Mouse (Mus musculus) neural tube, embryonic 13.5 days (tissue): Measurements from ENCODE around the gene Ntn1. TPM values are rescaled to one million over a fixed set of nuclear protein-coding genes. Genes with fewer than 3 reads are reported as not detected.
A peak's percentile ranks its signal among the peaks of the same experiment; 100 is the strongest.

ENCODE experiments used
- ATAC-seq: fragments of 200-750 bp; cut with Nextera tagmentation; 2 replicates; pipeline ENCODE4 v1.8.0; 2017; ENCODE audit warnings: low read depth, mild to moderate bottlenecking, moderate TSS enrichment, moderate library complexity
- H3K27ac ChIP-seq: fragments of 300-500 bp; sonication (generic); replicated peaks from 2 replicates; pipeline ENCODE4 v1.5.1; 2015; ENCODE audit warnings: moderate library complexity, mild to moderate bottlenecking, inconsistent platforms
- H3K27me3 ChIP-seq: fragments of 300-500 bp; sonication (generic); 2 replicates; pipeline ENCODE4 v1.6.1; 2015; ENCODE audit warnings: mild to moderate bottlenecking, inconsistent platforms
- H3K36me3 ChIP-seq: fragments of 300-500 bp; sonication (generic); 2 replicates; pipeline ENCODE4 v1.6.1; 2015; ENCODE audit warnings: mild to moderate bottlenecking, inconsistent platforms
- H3K4me1 ChIP-seq: fragments of 300-500 bp; sonication (generic); replicated peaks from 2 replicates; pipeline ENCODE4 v1.6.1; 2015; ENCODE audit warnings: inconsistent platforms
- H3K4me2 ChIP-seq: fragments of 300-500 bp; sonication (generic); 2 replicates; pipeline ENCODE4 v1.6.1; 2015; ENCODE audit warnings: inconsistent platforms, mild to moderate bottlenecking, moderate library complexity
- H3K4me3 ChIP-seq: fragments of 300-500 bp; sonication (generic); 2 replicates; pipeline ENCODE4 v1.5.1; 2015; ENCODE audit warnings: mild to moderate bottlenecking, inconsistent platforms
- H3K9ac ChIP-seq: fragments of 300-500 bp; sonication (generic); 2 replicates; pipeline ENCODE4 v1.6.1; 2015; ENCODE audit warnings: moderate library complexity, mild to moderate bottlenecking, inconsistent platforms
- H3K9me3 ChIP-seq: fragments of 300-500 bp; sonication (generic); 2 replicates; pipeline ENCODE4 v1.6.1; 2016; ENCODE audit warnings: inconsistent platforms
- WGBS: fragments of 180-500 bp; shearing (Covaris S2); methylation state at CpG from one replicate; pipeline ENCODE4 v1.1.7; 2015; 5-methylcytosine and 5-hydroxymethylcytosine counted together
- polyA plus RNA-seq: library from polyadenylated mRNA; unstranded; fragments of >200 nt; fragmentation: Nextera tagmentation; extraction: Ambion mirVana; gene quantifications from 2 replicates; pipeline ENCODE4 v1.2.1, GENCODE M21; 2015

Gene Ntn1
- polyA plus RNA-seq, 1 experiment from 2014 or later: 35.3 TPM

DNA sequence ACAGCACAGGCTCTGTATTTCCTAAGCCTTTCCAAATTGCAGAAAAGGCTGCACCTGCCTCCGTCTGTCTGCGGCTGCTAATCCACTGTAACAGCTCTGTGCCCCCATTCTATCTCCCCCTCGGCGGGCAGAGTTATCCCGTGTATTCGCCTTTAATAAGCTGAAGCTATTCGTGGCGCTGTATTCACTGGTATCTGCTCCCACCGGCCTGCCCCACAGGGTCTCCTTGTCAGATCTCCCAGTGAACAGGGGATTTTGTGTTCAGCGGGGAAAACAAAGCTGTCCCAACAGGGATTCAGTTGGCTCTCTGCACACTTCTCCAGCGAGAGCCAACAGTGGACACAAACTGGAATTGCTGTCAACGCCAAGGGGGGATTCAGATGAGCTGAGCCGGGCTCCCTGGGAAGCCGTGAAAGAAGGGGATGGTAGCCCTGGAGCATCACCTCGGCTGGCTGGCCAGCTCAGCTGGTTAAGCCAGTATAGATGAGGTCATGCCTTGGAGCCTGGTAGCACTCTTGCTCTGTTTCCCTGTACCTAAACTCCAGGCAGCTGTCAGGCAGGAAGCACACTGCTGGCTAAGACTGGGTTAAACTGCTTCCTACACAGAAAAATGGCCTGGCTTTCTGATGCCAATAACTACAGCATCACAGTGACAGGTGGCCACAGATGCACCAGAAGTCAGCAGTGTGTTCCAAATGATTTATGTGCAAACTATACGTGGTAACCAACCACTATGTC lies 156.2 kb downstream of the Ntn1 start:
- Histone ChIP-seq H3K9ac (no peak overlapping the region), H3K4me3 (no peak overlapping the region), H3K4me2 (no peak overlapping the region), H3K9me3 (no peaks in the 10 kb centered on the region), H3K36me3 (peaks cover 7% of the 10 kb centered on the region; the same call in 1 of the 2 replicates), H3K27me3 (peaks cover 38% of the 10 kb centered on the region), H3K27ac (peak overlapping the region; percentile 38; the same call in 1 of the 2 replicates), H3K4me1 (peaks cover 23% of the 10 kb centered on the region)
- ATAC-seq: no peak
- 69% methylated on average over 16 of the region's 16 CpGs for WGBS

DNA sequence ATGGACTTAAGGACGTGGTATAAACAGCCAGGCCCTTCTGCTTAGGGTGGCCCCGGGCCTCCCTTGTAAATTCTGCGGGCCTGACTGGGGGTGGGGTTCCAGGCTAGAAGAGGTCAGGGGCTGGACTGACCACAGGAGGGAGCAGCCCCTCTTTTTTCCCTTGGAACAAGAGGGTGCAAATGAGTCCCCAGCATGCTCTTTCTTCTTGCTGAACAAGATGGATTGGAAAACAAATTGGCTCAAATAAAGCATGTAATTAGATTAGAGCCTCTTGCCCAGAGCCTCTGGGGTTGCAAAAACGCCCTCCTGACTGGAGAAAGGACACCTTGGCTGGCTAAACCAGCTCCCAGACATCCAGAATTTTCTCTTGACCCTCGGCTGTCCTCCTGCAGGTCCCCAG lies 160.9 kb downstream of the Ntn1 start:
- Histone ChIP-seq H3K36me3 (peaks cover 8% of the 10 kb centered on the region; the same call in 1 of the 2 replicates), H3K27ac (no peak overlapping the region), H3K4me3 (no peak overlapping the region), H3K9me3 (no peaks in the 10 kb centered on the region), H3K4me1 (peaks cover 18% of the 10 kb centered on the region), H3K9ac (no peak overlapping the region), H3K4me2 (no peak overlapping the region), H3K27me3 (peaks cover 63% of the 10 kb centered on the region)
- 12% methylated on average over 5 of the region's 5 CpGs for WGBS
- ATAC-seq: no peak

DNA sequence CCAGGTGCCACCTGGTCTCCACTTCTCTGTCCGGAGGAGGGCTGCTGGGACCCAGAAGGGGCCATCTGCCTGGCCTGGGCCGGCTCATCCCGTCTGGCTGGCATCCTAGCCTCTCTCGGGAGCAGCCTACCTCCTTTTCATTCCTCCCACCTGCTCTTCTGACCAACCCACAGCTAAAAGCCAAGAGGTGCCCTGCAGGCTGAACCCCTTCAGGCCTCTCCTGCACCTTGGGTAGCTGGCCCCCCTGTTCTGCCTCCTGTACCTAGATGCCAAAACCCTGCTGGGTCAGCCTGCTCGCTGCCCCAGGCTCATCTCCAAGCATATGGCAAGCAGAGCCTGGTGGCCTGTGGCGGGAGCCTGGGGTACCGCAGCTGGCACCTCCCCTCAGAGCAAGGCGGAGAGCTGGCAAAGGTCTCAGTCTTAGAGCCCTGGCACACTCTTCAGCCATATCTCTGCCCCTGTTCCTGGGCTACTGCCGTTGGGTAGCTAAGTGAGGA lies 167.1 kb downstream of the Ntn1 start:
- peak; percentile 52; the same call in 1 of the 2 replicates for ATAC-seq
- H3K4me2 ChIP-seq: no peak overlapping the region
- H3K4me3 ChIP-seq: no peak overlapping the region
- H3K9ac ChIP-seq: no peak overlapping the region
- peaks cover 20% of the 10 kb centered on the region for H3K4me1 ChIP-seq
- no peak overlapping the region for H3K27ac ChIP-seq
- H3K36me3 ChIP-seq: peaks cover 8% of the 10 kb centered on the region; the same call in 1 of the 2 replicates
- H3K27me3 ChIP-seq: peaks cover 42% of the 10 kb centered on the region
- H3K9me3 ChIP-seq: no peaks in the 10 kb centered on the region
- 56% methylated on average over 9 of the region's 9 CpGs for WGBS

DNA sequence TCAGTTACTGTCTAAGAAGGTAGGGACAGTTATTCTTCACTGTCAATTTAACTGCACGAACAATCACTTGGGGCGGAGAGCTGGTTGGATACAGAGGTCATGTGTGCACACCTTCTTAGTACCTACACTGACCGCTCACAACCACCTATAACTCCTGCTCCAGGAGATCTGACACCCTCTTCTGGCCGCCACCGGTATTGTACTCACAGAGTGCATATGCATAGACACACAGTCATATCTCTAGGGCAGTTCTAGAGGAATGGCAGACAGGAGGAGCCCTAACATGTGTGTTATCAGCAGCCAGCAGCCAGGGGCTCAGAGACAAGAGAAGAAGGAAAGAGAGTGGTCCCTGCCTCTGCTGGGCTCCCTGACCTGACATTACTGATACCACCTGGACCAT lies 169.1 kb downstream of the Ntn1 start:
- WGBS: 97% methylated on average over 5 of the region's 5 CpGs
- no peaks in the 10 kb centered on the region for H3K9me3 ChIP-seq
- H3K27me3 ChIP-seq: peaks cover 32% of the 10 kb centered on the region

DNA sequence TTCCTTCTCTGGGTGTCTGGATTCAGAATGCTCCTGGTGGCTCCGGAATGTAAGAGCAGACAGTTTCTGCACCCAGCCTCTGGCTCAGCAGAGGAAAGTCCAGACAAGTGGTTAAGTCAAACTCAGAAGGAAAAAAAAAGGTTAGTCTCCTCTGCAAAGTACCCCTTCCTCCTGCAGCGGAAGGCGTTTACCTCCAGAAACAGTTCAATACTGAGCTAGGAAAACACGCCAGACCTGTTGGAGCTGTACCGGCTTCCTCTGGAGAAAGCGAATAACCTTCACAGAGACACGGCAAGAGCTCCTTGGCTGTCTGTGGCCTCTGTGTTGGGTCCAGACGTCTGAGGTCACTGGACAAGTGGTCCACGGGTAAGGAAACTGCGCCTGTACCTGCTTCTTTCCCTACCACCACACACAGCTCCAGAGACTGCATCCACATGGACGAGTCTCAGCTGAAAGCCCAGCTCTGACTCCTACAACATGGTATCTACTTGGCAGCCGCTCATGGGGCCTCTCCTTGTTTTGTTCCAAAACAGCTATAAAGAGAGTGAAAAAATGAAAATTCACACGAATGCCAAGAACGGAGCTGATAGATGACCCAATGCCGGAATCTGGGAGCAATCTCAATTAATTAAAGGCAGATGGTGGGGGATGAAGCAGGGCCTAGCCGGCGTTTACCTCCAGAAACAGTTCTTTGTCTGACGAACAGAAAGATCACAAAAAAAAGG lies 171.5 kb downstream of the Ntn1 start:
- H3K36me3 ChIP-seq: no peaks in the 10 kb centered on the region
- no peak overlapping the region for H3K9ac ChIP-seq
- H3K27ac ChIP-seq: 0 out of 2 replicates have a peak overlapping the region, but pooled peaks have one; percentile 20
- WGBS: 52% methylated on average over 18 of the region's 18 CpGs
- H3K4me2 ChIP-seq: no peak overlapping the region
- H3K4me3 ChIP-seq: no peak overlapping the region
- no peaks in the 10 kb centered on the region for H3K9me3 ChIP-seq
- peaks cover 18% of the 10 kb centered on the region for H3K27me3 ChIP-seq
- H3K4me1 ChIP-seq: peaks cover 30% of the 10 kb centered on the region
- no peak for ATAC-seq

More for the DNA sequence above, 169.1 kb downstream of the Ntn1 start:
- Histone ChIP-seq H3K27ac (no peak overlapping the region), H3K4me3 (no peak overlapping the region), H3K4me2 (no peak overlapping the region), H3K9ac (no peak overlapping the region), H3K4me1 (peaks cover 27% of the 10 kb centered on the region), H3K36me3 (peaks cover under 1% of the 10 kb centered on the region; the same call in 1 of the 2 replicates)
- no peak for ATAC-seq

DNA sequence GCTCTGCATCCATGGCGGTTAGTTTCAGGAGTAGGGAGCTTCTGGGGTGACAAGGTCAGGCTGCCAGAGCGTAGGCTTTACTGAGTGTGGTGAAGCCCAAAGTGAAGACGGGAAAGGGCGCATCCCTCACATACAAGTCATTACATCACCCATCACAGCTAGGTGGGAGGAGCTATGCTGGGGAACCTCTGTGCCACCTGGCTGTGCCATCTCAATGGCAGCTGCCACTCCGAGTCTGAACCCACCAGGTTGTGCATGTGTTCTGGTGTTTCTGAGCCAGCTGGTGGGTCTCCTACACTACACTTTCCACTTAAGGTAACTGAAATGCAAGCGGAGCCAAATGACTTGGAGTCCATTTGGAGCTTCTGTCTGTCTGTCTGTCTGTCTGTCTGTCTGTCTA lies 172.8 kb downstream of the Ntn1 start:
- Histone ChIP-seq H3K4me1 (peaks cover 25% of the 10 kb centered on the region), H3K27ac (no peak overlapping the region), H3K4me2 (no peak overlapping the region), H3K27me3 (peaks cover 17% of the 10 kb centered on the region), H3K9ac (no peak overlapping the region), H3K36me3 (no peaks in the 10 kb centered on the region), H3K9me3 (no peaks in the 10 kb centered on the region), H3K4me3 (no peak overlapping the region)
- 89% methylated on average over 6 of the region's 6 CpGs for WGBS
- 0 out of 2 replicates have a peak, but pooled peaks have one; percentile 23 for ATAC-seq

DNA sequence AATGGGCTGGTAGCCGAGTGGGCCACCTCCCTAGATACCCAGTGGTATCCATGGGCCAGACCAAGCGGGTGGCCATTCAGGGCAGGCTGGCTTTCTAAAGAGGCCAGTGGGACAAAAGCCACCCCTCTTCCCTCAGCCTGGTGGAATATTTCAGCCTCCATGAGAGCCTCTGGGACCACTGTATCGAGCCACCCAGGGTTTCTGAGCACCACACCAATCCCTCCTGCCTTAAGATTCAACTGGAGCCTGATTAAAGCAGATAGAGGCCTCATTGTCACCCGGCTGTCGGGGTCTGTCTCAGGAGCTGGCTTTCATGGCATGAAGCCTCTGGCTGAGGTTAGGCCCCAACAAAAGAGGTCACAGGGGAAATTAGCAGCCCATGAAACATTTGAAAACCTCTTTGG lies 174.0 kb downstream of the Ntn1 start:
- WGBS: 19% methylated on average over 5 of the region's 5 CpGs
- Histone ChIP-seq H3K9me3 (no peaks in the 10 kb centered on the region), H3K27ac (no peak overlapping the region; the same call in 1 of the 2 replicates), H3K36me3 (no peaks in the 10 kb centered on the region), H3K27me3 (peaks cover 17% of the 10 kb centered on the region), H3K9ac (no peak overlapping the region), H3K4me2 (no peak overlapping the region), H3K4me3 (no peak overlapping the region), H3K4me1 (peaks cover 25% of the 10 kb centered on the region)
- no peak for ATAC-seq

DNA sequence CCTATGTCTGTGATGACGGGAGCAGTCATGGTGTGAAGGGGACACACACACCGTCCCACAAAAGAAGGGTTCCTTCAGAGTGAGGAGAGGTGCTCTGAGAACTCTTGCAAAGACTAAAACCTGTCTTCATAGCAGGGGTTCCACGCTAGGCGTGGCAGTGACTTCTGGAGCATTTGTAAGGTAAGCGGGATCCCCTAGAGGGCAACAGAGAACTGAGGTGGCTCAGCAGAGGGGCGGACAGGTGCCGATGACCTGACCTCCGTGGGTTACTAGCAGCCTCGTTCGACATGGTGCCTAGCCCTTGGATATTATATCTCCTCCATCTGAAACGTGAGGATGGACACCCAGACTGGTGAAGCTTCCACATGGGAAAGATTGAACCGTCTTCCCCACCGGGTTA lies 177.5 kb downstream of the Ntn1 start:
- Histone ChIP-seq H3K27me3 (peaks cover 4% of the 10 kb centered on the region), H3K4me1 (peaks cover 15% of the 10 kb centered on the region), H3K36me3 (no peaks in the 10 kb centered on the region), H3K9ac (no peak overlapping the region), H3K9me3 (no peaks in the 10 kb centered on the region), H3K4me2 (no peak overlapping the region), H3K4me3 (no peak overlapping the region), H3K27ac (no peak overlapping the region)
- 76% methylated on average over 13 of the region's 13 CpGs for WGBS
- no peak for ATAC-seq

DNA sequence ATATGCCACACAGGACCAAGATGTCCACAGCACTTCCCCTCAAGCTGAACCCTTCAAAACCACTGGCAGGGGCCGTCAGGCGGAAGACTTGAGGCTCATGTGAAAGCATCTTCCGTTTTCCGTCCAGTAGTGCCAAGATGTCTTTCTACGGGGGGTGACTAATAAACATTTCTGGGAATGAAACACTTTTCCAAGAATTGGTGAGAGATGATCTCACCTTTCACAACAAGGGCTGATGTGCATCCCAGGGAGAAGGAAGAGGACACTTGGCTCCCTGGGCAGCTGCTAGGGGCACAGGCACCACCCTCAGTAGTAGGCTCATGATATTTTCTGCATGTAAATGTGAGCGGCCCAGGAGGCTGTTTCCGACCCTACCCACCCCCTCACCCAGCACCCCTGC lies 178.4 kb downstream of the Ntn1 start:
- WGBS: 97% methylated on average over 7 of the region's 7 CpGs
- Histone ChIP-seq H3K36me3 (no peaks in the 10 kb centered on the region), H3K9ac (no peak overlapping the region), H3K27ac (no peak overlapping the region), H3K4me1 (peaks cover 24% of the 10 kb centered on the region), H3K27me3 (no peaks in the 10 kb centered on the region), H3K4me2 (no peak overlapping the region), H3K4me3 (no peak overlapping the region), H3K9me3 (no peaks in the 10 kb centered on the region)
- ATAC-seq: no peak

DNA sequence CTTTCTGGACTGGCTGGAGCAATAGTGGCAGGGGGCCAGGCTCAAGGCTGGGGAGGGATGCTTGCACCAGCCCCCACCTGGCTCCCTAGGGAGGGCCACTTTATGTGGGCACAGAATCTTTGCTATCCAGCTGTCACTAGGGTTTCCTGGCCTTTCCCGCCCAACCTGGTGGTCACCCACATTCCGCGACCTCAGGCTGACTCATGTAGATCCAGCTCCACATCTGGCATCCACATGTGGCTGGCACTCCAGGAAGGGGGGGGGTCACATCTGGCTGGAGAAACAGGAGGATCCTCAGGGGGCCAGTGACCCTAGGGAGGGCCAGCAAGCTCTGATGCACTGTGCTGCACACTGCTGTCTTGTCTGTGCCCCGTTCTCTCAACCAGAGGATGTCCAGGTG lies 179.9 kb downstream of the Ntn1 start:
- H3K4me2 ChIP-seq: no peak overlapping the region
- no peaks in the 10 kb centered on the region for H3K9me3 ChIP-seq
- 91% methylated on average over 4 of the region's 4 CpGs for WGBS
- H3K27ac ChIP-seq: 0 out of 2 replicates have a peak overlapping the region, but pooled peaks have one; percentile 18
- no peaks in the 10 kb centered on the region for H3K36me3 ChIP-seq
- peaks cover 30% of the 10 kb centered on the region for H3K4me1 ChIP-seq
- no peaks in the 10 kb centered on the region for H3K27me3 ChIP-seq
- no peak overlapping the region for H3K9ac ChIP-seq
- no peak overlapping the region for H3K4me3 ChIP-seq
- ATAC-seq: no peak

DNA sequence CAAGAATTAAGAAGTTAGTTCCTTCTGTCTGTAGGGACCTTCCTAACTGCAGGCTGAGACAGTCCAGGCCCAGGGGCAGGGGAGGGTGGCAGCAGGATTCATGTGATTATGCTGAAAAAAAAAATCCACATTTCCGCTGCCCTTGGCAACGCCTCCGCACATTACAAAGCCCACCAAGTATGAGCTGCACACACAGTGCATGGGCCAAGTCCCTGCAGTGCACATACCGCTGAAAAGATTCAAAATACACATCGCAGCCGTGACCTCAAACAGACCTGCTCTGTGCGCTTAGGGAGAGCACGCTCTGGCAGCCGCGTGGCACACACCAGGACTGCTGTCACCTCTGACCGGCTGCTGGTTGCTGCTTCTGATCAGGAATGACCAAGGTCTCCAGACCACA lies 184.6 kb downstream of the Ntn1 start:
- Histone ChIP-seq H3K9ac (no peak overlapping the region; the same call in 1 of the 2 replicates), H3K4me3 (no peak overlapping the region), H3K27me3 (no peaks in the 10 kb centered on the region), H3K36me3 (no peaks in the 10 kb centered on the region), H3K9me3 (no peaks in the 10 kb centered on the region), H3K4me1 (peaks cover 71% of the 10 kb centered on the region), H3K27ac (peak overlapping the region; percentile 73), H3K4me2 (no peak overlapping the region)
- 33% methylated on average over 11 of the region's 11 CpGs for WGBS
- ATAC-seq: no peak

DNA sequence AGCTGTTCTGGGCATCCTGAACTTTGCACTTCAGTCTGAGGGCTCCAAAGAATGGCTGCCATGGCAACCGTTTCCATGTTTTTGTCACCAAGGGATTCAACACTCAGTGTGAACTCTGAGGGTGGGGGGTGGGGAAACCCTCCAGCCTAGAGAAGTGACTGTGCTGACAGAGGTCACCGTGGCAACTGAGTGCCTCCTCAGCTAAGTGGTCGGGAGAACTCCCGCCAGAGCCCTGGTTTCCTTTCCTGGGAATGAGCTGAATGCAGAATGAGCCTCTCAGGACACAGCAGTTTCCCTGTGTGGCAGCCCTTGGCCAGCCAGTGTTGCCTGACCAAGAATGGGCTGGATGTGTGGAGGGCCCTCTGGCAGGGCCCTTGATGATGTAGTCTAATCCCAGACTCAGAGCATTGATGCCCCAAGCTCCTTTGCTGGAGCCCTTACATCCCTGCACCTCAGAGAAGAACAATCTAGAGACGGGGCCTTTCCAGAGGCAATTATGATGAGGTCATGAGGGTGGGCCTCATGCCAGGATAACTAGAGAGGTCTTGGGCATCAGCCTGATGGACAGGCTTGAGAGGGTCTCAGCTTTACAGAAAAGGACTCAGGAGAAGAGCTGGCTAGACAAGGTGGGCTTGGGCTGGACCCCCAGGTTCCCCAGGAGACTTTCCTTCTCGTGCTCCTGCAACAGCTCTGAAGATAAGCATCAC lies 185.3 kb downstream of the Ntn1 start:
- Histone ChIP-seq H3K27me3 (no peaks in the 10 kb centered on the region), H3K9ac (no peak overlapping the region), H3K9me3 (no peaks in the 10 kb centered on the region), H3K4me3 (no peak overlapping the region), H3K4me2 (no peak overlapping the region), H3K27ac (peak overlapping the region; percentile 73), H3K4me1 (peaks cover 71% of the 10 kb centered on the region), H3K36me3 (no peaks in the 10 kb centered on the region)
- ATAC-seq: peak; percentile 55; the same call in 1 of the 2 replicates
- WGBS: 16% methylated on average over 6 of the region's 6 CpGs
